Mouse (Mus musculus) cerebellum, adult 18-20 months (tissue): Measurements from ENCODE around the gene Arhgap28.
A peak's percentile ranks its signal among the peaks of the same experiment; 100 is the strongest.

Experiments used
- DNase-seq, 2 experiments: peaks; one replicate each; pipeline ENCODE4 v3.0.0; 2021

The Arhgap28 gene

DNA sequence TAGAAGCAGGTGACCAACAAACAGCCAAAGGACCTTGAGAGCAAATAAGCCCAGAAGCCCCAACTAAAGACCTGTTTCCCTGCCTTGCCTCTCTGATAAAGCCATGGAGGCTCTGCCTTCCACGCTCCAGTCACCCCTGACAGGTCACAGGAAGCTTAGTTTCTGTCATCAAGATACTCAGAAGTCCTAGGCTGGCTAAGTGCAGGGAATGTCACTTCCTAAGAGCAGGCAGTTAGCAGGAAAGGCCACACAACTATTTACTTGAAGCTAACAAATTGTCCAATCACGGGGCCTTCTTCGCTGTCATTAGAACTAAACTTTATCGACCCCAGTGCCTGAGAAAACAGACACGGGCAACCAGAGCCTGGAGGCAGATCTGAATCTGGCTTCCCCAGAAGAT lies 14.2 kb downstream of the Arhgap28 start:
- no peak for DNase-seq

DNA sequence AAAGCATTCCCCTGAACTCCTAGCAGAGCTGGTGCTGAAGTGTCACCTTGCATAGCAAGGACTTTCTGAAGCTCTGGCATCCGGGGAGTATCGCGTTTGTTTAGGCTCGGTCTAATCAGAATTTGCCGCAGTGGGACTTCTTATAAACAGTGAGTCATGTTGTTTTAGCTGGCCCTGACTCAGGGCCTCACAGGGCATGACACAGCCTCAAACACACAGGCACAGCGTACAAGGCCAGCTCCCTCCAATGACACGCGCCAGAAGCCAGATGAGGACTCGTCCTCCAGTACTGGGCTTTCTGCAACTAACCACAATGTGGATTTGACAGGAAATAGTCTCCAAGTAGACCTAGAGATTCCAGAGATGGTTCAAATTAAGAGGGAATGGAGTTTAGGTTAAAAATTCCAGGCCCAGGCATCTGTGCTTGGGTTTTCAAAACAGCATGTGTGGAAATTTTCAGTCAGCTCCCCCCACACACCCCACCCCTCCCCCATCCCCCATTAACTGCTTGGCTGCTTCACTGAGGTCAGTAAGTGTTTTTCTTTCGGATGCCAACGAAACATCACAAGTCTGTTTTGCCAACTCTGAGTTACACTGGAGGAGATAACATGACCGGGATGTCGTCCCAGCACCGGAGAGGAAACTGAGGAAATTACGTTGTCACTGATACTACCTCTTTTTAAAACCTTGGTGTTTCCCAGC lies 14.8 kb downstream of the Arhgap28 start:
- DNase-seq, result no peak

DNA sequence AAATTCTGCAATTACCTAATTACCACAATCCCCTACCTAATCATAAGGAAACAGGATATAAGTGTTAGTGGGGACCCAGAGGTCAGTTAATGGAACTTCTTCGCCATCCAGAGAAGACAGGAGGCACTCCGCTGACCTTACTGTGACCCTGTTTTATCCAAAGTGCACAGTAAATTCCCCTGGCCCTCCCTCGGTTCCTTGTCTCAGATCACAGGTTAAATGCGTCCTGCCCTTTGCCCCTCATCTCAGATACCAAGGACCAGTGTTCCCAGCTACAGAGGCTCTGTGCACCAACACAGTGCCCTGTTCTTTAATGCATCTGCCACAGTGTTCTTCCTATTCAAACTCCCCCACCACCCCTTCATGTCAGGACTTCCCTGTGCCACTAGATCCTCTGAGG lies 18.4 kb downstream of the Arhgap28 start:
- DNase-seq, result no peak

DNA sequence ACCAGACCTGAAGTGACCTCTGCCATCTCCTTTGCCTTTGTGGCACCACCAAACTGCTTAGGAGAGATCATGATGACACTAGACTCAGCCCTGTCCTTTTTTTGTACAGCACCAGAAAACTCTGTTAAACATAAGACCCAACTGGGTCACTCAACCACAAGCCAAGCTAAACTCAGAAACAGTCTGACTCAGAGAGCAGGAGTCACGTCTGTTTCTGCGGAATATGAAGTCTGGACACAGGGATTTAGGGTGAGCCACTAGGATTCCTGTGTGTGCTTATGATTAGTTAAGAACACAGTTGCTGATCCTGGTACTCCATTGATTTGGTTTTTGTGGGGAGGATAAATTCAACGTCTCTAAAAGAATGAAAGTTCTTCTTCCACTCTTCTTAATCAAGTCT lies 23.3 kb downstream of the Arhgap28 start:
- no peak for DNase-seq

DNA sequence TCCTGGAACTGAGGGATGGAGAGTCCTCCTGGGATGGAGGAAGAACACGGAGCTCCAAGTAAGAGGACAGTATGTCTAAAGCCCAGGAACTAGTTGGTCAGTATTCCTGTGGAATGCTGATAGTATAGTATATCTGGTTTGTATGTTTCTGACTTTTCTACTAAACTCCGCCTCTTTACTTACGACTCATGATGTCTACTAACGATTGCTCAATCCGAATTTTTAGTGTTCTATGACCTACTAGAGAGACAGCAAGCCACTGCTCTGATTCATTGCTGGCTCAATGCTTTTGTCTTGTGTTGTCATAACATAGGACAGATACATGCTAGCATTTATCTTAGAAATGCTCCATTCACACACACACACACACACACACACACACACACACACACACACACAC lies 24.7 kb downstream of the Arhgap28 start:
- DNase-seq, result no peak

DNA sequence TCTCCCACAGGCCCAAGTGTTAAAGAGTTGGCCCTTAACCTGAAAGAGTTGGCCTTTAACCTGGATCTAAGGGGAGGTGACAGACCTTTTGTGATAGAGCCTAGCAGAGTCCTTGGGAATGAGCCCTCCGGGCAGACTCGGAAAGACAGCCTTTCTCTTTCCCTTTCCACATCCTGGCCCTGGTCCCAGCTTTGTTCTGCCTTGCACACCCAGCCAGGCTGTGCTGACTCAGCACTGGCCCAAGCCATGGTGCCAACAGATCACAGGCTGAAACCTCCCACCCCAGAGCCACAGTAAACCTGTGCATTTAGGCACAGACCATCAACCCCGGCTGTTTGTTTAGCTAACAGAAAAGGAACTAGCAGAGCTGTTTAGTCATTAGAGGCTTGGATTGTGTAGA lies 25.1 kb downstream of the Arhgap28 start:
- DNase-seq, result peak; percentile 15 to 23

DNA sequence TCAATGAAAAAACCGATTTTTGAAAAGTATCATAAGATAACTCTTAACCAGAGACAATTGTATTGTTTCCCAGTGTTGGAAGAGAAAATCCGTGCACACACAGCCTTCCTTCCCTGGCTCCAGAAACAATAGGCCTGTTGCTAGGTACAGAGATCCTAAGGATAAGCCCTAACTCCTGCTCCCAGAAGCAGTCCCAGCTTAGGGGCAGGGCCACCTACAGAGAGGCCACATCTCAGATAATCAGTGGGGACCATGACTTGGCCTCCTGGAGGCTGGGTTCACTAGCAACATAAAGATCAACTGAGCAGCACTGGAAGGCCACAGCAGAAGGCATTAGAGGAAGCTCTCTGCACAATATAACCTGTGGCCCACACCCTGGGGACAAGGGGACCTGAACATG lies 27.5 kb downstream of the Arhgap28 start:
- DNase-seq, result no peak

DNA sequence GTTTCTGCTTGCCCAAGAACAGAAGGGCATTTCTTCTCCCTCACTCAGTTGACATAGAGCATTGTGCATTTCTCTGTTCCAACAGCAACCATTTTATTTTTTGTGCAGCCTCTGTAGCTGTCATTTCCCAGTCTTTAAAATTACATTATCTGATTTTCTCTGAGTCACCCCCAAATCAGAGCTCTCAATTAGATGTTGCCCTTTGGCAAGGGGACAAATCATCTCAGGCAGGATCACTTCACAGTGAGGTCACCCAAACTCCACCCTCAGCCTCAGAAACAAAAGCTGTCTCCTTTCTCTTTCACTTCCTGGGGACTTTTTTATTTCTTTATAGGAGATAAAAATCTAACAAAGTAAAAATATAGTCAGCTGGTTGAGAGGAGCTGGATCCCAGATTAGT lies 27.9 kb downstream of the Arhgap28 start:
- DNase-seq, result no peak

DNA sequence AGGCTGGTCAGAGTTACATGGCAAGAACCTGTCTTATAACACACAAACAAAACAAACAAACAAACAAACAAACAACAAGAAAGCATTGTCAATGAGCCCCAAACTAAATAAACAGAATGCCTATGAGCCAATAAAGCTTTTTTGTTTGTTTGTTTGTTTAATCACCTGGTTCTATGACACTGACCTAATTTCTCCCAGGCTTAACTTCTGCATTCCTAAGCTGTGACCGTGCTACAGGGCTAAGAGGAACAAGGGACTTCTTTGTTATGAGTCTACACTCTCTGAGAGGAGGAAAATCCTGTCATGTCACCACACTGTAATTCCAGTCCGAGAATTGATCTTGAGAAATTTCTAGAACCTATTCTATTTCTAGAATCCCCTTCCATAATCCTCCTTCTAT lies 29.2 kb downstream of the Arhgap28 start:
- no peak for DNase-seq

DNA sequence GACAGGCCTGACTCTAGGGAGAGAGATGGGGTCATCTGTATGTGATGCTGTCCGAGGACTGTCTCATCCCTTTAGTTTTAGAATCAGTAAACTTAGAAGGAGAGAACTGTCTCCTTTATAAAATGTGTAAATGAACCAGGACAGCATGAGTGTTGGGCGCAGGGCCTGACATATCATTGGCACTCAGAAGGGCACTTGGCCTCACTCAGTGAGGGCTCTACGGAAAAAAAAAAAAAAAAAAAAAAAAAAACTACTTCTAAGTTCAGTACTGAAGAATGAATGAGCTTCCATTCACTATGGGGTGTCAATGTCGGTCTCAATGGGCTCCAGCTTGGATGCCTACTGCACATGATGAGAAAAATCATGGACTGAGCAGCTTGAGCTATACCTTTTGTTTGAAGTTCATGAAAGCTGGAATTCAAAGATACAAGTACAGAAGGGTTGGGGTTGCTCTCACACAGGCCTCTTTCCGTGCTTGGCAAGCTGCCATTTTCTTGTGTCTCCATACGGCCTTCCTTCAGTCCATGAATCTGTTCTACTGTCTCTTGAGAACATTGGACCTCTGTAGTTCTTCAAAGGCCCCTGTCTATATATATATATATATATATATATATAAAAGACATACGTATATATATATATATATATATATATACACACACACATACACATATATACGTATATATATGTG lies 36.9 kb downstream of the Arhgap28 start:
- DNase-seq, result no peak

DNA sequence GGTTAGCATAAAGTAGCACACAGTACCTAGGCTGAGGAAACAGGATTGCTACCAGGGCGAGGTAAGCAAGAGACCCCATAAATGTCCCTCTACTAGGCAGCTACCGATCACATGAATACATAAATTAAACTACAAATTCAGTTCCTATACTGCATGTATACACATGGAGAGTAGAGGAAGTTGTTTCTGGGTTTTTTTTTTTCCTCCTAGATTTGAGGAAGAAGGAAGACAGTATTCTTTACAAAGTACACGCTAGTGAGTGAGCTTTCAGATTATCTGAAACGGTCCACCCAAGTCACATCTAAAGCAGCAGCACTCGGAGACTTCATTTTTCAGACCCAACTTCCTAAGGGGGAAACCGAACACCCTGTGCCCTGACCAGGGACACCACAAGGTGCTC lies 41.1 kb downstream of the Arhgap28 start:
- no peak for DNase-seq

DNA sequence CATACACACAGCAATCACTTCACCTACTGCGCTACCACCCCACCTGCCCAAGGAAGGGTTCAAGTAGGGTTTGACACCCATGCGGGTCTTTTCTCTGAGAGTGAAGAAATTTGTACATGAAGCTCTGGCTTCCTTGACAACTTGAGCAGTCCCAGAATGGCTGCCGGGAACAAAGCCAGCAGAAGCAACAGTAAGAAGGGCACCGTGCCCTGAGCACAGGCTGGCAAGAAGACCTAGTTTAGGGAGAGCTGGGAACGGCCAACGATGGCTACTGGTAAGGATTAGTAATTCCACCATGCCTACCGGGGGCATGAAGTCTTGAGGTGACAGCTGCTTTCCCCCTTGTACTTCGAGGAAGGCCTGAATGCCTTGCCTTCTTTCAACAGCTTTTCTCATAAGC lies 41.9 kb downstream of the Arhgap28 start:
- DNase-seq, result peak; percentile 55 to 61

DNA sequence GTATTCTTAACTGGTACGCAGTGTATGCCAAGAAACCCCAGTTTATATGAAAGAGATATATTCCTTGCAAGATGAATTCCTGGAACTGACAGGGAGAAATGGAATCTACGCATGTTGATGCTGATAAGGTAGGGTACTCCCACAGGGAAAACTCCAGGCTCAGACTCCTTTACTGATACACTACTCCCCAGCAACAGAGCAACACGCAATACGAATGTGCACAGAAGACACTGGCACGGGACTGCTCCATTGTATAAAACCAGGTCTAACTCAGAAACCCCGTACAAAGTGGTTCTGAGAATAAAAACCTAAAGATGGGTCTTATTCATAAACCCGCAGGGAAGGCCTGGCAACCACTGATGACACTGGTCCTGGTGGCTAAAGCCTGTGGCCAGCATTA lies 45.0 kb downstream of the Arhgap28 start:
- no peak for DNase-seq

DNA sequence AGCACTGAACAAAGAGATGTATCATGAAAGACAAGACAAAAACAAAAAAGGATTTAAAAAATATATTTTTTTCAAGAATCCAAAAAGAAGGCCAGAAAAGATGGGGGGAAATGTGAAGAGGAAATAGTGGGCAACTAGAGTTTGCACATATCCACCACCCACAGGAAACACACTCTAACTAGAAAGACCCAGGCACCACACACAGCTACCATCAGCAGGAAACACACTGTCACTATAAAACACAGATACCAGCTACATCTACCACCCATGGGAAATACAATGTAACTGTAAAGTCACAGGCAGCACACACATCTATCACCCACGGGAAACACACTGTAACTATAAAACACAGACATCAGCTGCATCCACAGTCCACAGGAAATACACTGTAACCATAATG lies 46.3 kb downstream of the Arhgap28 start:
- DNase-seq, result no peak

DNA sequence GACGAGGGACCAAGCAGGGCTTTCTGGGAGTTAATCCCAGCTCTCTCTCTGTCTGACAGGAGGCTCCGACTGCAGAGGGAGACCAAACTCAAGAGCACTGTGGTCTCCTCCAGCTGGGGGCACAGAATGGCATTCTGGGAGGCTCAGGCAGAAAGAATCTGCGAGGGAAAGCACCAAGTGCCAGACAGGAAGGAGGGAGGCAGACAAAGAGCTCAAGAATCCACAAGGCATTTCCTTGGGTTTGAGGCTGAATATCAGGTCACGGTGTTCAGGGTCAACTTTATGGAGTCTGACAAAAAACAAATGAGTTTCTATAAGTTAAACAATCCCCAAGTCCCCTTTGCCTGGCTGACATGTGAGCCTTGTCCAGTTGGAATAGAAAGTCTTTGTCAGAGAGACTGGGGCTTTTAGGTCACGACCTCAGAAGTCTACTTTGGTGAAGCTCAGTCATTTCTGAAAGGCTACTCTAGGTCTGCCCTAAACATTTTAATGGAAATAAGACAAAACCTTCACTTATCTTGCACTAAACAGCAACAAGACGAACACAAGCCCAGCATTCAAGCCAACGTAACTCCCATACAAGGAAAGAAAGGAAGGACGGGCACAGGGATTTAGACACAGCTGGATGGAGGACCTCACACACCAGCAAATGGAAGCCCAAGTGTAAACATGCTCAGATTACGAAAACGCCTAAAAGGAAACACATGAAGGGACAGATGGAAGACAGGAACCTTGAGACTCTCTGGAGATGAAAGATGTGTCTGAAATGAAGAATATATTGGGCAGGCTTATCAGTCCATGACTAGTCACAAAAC lies 47.8 kb downstream of the Arhgap28 start:
- DNase-seq, result no peak

DNA sequence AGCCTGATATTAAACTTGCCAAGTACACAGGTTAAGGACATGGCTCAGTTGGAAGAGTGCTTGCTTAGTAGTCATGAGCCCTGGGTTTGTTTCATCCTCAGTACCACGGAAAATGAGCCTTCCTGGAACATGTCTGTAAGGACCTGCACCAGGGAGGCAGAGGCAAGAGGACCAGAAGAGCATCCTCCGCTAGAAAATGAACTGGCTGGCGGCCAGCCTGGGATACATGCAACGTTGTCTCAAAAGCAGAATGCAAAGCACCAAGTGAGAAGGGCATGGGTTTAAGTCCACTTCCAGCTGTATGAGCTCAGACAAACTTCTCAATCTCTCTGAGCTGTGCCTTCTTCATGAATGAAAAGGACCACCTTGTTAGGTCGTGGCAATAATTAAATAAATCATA lies 49.0 kb downstream of the Arhgap28 start:
- DNase-seq, result no peak

DNA sequence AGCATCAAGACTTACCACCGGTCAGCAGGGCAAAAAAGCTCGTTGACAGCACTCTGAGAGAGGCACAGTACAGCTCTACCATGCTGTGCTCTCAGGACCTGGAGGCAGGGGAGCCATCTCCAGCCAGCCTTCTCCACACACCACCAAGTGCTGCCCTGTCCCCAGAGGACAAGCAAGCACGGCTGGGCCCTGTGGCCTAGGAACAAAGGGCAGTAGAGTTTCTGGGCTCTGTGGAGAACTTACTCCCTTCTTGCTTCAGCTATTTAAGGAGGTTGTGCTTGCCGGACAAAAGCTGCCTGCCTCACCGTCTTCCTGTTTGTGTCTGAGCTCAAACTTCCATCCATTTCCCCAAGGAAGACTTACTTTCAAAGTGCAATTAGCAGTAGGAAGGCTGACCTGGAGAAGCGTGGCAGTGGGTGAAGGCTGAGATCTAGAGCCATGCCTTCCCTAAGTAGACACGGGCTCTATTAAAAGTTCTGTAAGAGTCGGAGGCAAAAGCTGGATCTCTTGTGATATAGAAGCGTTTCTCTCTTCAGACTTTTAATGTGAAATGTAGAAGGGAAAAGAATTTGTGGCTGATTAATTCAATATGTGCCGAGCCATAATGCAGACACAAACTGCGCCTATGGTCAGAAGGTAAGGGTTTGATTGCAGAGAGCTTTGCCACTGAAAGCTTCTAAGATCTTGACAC lies 53.3 kb downstream of the Arhgap28 start:
- DNase-seq, result no peak

DNA sequence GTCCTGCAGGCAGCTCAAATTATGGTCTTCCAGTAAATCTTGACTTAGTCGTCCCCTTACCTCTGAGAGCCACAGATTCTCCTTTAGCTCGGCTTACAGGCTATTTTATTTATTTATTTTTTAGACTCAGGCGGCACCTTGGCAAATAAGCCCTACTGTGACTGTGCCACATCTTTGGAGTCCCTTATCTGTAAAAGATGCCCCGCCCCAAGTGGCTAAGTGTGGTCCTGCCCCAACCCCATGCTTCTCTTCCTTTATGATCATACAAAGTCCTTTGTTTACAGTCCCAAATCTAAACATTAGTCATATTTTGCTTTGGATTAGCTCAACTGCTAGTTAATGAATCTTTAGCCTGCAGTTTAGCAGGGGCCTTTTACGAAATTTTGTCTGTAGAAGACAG lies 55.3 kb downstream of the Arhgap28 start:
- DNase-seq, result no peak

DNA sequence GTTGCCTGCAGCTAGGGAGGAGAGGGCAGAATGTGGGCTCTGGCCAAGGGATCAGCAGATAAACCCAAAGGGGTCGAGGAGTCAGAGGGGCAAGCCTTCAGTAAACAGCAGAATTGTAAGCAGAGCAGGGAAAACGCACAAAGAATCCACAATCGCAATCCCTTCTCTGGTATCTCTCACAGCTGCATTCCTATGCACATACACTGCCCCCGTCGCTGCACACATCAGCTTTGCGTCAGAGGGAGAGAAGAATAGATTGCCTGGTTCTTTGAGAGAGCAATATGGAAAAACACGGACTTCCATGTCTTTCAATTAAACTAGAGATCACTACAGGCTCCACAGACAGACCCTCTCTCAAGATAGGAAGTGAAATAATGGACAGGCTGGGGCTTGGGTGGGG lies 58.5 kb downstream of the Arhgap28 start:
- DNase-seq, result no peak

DNA sequence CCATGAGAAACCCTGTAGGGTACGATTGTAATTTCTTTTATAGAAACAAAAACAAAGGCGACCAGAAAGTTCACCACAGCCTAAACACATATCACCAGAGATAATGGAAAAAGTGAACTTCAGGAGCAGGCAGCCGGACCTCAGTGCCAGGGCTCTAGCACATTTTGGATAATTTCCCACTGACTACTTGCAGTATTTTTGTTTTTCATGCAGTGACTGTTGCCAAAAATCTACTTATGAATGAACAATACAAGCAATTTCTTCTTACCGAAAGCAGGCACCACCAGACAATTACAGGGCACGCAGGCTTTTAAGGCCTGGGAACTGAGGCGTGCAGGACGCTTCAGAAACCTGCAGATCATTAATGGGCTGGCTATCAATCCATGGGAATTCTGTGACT lies 59.7 kb downstream of the Arhgap28 start:
- DNase-seq, result no peak

DNA sequence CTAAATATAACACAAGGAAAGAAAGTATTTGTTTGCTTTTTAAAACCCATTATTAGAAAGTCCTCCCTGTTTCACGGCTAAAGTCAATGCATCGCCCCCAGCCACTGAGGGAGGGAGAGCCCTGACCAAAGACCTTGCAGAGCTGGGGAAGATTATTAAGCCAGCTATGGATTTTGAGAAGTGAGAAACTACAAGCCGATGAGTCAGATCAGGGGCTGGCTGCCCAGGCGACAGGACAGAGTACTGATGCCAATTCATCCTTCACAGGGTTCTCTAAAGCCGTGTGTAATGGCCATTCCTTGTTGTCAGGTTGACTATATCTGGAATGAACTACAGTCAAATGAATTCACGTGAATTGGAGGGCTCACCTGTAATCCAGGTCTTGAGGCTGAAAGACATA lies 62.9 kb downstream of the Arhgap28 start:
- no peak for DNase-seq

DNA sequence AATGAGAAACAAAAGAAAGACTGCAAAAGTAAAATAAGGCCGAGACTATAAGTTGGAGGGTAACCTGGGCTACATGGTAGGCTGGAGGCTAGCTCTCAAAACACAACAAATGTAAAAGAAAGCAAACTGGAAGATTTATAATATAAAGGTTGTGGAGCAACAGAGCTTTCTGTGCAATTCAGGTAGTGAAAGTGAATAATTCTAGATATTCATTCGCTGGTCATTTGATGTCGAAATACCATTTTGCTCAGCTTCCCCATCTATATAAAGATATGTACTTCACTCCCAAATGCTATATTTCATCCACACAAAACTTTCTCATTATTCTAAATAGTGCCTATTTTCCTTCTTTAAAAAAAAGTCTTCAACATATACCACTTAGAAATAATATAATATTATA lies 66.9 kb downstream of the Arhgap28 start:
- no peak for DNase-seq

DNA sequence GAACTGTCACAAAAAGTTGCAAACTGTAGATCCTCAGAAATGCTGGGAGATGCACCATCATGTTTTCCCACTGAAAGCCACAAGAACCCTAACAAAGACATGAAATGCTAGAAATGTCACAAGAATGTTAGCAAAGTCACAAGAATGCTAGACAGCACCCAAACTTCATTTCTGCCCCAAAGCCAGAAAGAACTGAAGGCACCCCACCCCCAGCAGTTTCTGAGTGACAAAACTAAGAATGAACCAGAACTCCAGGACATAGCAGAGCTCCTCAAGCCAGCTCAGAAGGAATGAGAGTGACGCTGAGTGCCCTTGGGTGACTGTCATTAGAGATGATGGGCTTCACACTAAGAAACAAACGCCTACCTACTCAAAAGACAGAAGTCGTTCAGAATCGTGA lies 68.4 kb downstream of the Arhgap28 start:
- DNase-seq, result no peak

DNA sequence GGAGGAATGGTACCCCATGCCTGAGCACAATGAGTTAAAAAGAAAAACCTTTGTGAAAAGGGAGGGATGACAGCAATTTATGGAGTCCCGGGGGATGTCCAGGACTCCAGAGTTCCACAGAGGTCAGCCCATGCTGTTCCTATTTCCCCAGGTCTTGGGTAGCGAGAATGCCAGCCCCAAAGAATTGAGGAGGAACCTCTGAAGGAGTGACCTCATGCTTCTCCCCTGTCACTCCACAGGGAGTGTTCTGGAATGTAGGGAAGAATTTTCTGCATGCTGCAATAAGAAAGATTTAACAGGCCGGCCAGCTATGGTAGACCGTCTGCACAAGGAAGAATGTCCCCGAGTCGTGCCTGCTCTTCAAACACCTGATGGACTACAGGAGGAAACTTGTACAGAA lies 72.5 kb downstream of the Arhgap28 start:
- DNase-seq, result no peak
